Mouse (Mus musculus) thymus, adult 2 months (tissue): ENCODE measurements around the gene Hdac11. TPM values are rescaled to one million over a fixed set of nuclear protein-coding genes. Genes with fewer than 3 reads are reported as not detected.

Experiments
- DNase-seq: peaks from one replicate; pipeline ENCODE4 v3.0.0; 2021
- H3K27ac ChIP-seq: fragments of 200-500 bp; 2 replicates; pipeline ENCODE4 v1.5.1; 2012; ENCODE audit warnings: low read length, control low read depth; ENCODE audit not compliant: control insufficient read depth, insufficient read depth
- H3K27me3 ChIP-seq: fragments of 200-500 bp; 2 replicates; pipeline ENCODE4 v1.6.1; 2012; ENCODE audit warnings: mild to moderate bottlenecking, low read length, moderate library complexity, mixed read lengths; ENCODE audit not compliant: control insufficient read depth, insufficient read depth
- H3K36me3 ChIP-seq: fragments of 200-500 bp; 2 replicates; pipeline ENCODE4 v1.6.1; 2012; ENCODE audit warnings: mild to moderate bottlenecking, low read length, moderate library complexity; ENCODE audit not compliant: control insufficient read depth, insufficient read depth
- H3K4me1 ChIP-seq: fragments of 200-500 bp; replicated peaks from 2 replicates; pipeline ENCODE4 v1.6.1; 2012; ENCODE audit warnings: low read length; ENCODE audit not compliant: control insufficient read depth, insufficient read depth
- H3K4me3 ChIP-seq: fragments of 200-500 bp; 2 replicates; pipeline ENCODE4 v1.5.1; 2012; ENCODE audit warnings: mild to moderate bottlenecking, low read length, control low read depth, moderate library complexity; ENCODE audit not compliant: control insufficient read depth, insufficient read depth
- CTCF ChIP-seq: fragments of 200-500 bp; IDR thresholded peaks from 2 replicates; pipeline ENCODE4 v1.5.1; 2012; ENCODE audit warnings: mild to moderate bottlenecking, control low read depth, low read length, moderate library complexity, borderline replicate concordance; ENCODE audit not compliant: control insufficient read depth, poor library complexity, insufficient read depth; ENCODE audit errors: extremely low read depth
- POLR2A ChIP-seq: fragments of 200-500 bp; IDR thresholded peaks from 2 replicates; pipeline ENCODE4 v1.6.1; 2012; ENCODE audit warnings: mild to moderate bottlenecking, low read length, control low read depth, moderate library complexity; ENCODE audit not compliant: control insufficient read depth, poor library complexity, insufficient read depth; ENCODE audit errors: extremely low read depth
- WGBS: fragments of 180-500 bp; shearing (Covaris S2); methylation state at CpG from one replicate; pipeline ENCODE4 v1.1.7; 2018; 5-methylcytosine and 5-hydroxymethylcytosine counted together
- polyA plus RNA-seq: library from polyadenylated mRNA; depleted of rRNA; stranded (reverse); fragments of >200 nt; gene quantifications from 2 replicates; pipeline ENCODE4 v1.2.3, GENCODE M21; 2012

Gene Hdac11
- polyA plus RNA-seq, 1 experiment = 16.6 TPM

DNA sequence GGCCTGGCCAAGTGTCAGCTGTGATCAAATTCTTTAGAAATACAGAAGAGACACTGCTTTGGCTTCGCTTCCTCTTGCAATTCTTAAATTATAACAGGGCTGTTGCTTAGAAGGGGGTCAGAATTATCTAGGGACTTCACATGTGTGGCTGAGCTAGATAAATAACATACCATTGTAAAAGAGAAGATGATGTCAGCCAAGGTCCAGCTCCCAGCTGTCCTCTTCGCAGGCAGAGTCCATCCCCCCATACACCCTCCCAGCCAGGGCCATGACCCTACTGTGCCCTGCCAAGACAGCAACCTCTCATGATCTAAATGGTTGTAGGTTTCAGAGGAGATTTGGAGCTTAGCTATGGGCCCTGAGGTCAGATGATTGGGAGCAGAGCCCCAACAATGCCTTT lies 27.5 kb downstream of the Hdac11 start:
- Histone ChIP-seq H3K27me3 (no peaks in the 10 kb centered on the region), H3K36me3 (no peaks in the 10 kb centered on the region), H3K27ac (no peak overlapping the region), H3K4me3 (no peak overlapping the region), H3K4me1 (no peaks in the 10 kb centered on the region)
- TF ChIP-seq POLR2A (no peak), CTCF (no peak)
- WGBS = 89% methylated on average over 2 of the region's 2 CpGs
- DNase-seq = no peak

DNA sequence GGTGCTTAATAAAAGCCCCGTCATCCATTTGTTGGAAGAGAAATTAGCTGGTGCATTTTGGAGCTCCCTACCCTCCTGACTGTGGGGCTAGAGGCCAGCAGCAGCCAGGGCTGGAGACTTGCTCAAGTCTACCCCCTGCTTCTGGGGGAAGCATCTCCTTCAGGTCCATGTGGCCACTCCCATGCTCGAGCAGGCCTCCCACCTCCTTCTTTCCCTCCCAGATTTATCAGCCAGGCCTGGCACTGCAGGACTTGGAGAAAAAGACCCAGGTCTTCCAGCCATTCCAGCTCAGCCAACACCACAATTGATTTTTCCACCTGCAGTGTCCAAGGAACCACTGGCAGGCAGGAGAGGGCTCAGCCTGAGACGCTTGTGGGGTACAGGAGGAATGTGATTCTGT lies 28.3 kb downstream of the Hdac11 start:
- Histone ChIP-seq H3K36me3 (no peaks in the 10 kb centered on the region), H3K4me3 (no peak overlapping the region), H3K4me1 (no peaks in the 10 kb centered on the region), H3K27me3 (no peaks in the 10 kb centered on the region), H3K27ac (no peak overlapping the region)
- no peak for DNase-seq
- WGBS = 74% methylated on average over 3 of the region's 3 CpGs
- TF ChIP-seq CTCF (no peak), POLR2A (no peak)

DNA sequence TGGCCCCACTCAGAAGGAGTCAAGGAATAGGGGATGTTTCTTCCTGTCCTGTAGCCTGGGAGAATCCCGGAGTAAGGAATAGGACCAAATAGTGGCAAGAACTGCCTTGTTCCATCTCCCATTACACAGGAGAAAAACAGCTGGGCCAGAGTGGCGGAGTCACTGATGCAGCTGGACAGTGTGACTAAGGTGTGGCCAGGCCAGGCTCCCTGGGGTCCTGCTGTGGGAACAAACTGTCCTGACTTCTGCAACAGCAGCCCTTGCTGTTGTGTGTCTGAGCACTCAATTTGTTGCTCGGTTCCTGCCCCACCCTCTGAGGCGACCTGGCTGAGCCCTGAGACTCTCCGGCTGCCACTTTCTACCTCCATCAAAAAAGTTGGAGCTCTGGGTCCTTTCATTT lies 29.0 kb downstream of the Hdac11 start:
- no peak overlapping the region for H3K4me3 ChIP-seq
- no peaks in the 10 kb centered on the region for H3K36me3 ChIP-seq
- 92% methylated on average over 5 of the region's 5 CpGs for WGBS
- no peak for DNase-seq
- no peak for TF ChIP-seq CTCF
- no peak for TF ChIP-seq POLR2A
- no peaks in the 10 kb centered on the region for H3K4me1 ChIP-seq
- no peak overlapping the region for H3K27ac ChIP-seq
- no peaks in the 10 kb centered on the region for H3K27me3 ChIP-seq

DNA sequence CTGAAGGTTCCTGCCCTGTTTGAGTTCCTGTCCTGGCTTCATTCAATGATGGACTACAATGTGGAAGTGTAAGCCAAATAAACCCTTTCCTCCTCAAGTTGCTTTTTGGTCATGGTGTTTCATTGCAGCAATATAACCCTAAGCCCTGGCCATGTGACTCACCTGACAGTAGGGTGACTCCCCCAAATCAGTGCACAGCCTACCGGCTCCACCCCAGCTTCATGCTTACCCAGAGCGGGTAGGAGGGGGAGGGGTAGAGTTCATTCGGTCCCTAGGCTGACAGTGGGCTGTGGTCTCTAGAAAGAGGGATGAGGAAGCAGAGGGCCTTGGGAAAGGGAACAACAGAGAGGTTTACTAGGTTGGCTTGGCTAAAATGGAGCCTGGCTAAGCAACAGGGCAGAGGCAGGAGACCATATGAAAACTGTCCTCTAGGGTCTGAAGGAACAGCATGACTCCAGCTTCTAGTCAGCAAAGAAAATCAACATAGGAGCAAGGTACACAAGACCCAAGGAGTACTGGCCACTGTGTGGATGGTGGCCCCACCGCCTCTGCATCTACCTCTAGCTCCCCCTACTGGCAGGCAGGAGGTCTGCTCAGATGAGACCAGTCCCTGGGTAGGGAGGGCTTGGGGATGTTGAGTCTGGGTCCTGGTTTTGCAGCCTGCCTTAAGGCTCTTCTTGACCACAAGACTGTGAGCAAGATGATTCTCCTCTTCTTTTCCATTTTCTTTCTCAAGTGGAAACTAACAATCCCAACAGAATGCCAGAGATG lies 29.9 kb downstream of the Hdac11 start:
- DNase-seq = peak; percentile 44
- no peaks in the 10 kb centered on the region for H3K36me3 ChIP-seq
- H3K4me1 ChIP-seq = no peaks in the 10 kb centered on the region
- H3K27ac ChIP-seq = no peak overlapping the region
- TF ChIP-seq CTCF (peak; percentile 86), POLR2A (no peak)
- H3K27me3 ChIP-seq = no peaks in the 10 kb centered on the region
- H3K4me3 ChIP-seq = no peak overlapping the region
- 61% methylated on average over 4 of the region's 4 CpGs for WGBS

DNA sequence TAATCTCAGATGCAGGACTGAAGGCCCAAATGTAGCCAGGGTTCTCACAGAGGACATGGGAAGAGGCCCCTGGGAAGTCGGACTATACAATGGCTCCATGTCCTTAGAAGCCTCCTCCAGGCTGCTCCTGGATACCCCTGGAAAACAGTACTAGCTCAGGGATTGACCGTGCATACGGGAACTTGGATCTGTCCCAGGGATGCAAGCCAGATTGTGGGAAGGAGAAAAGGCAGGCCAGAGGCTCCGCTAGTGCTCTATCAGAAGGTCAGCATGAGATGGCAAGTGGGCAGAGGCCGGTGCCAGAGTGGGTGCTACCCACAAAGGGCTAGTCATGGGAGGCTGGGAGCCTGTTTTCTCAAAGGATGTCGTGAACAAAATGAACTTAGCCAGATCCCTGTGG lies 30.5 kb downstream of the Hdac11 start:
- Histone ChIP-seq H3K36me3 (no peaks in the 10 kb centered on the region), H3K4me1 (no peaks in the 10 kb centered on the region), H3K27ac (no peak overlapping the region), H3K27me3 (no peaks in the 10 kb centered on the region), H3K4me3 (no peak overlapping the region)
- 86% methylated on average over 6 of the region's 6 CpGs for WGBS
- no peak for TF ChIP-seq CTCF
- TF ChIP-seq POLR2A = no peak
- no peak for DNase-seq

DNA sequence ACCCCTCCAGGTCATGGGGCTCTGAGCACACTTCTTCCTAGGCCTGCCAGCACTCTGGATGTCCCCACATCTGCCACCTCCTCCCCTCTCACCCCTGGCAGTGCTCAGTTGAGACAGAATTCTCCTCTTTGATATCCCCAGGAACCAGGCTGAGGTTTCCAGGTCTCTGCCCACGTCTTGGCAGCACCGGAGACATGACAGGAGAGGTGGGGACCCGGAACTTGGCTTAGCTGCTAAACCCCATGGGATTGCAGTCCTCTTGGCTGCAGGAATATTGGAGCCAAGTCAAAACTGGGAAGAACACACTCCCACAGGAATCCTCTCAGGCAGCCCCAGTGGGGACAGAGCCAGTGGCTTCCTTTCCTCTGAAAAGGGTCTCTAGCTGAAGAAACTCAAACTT lies 31.4 kb downstream of the Hdac11 start:
- no peak for DNase-seq
- H3K27ac ChIP-seq = no peak overlapping the region
- no peak overlapping the region for H3K4me3 ChIP-seq
- 80% methylated on average over 3 of the region's 3 CpGs for WGBS
- no peaks in the 10 kb centered on the region for H3K36me3 ChIP-seq
- H3K4me1 ChIP-seq = no peaks in the 10 kb centered on the region
- TF ChIP-seq CTCF (no peak), POLR2A (no peak)
- H3K27me3 ChIP-seq = no peaks in the 10 kb centered on the region
